Mouse (Mus musculus) forebrain, embryonic 14.5 days (tissue): ENCODE results near the gene Cdh4. TPM values are rescaled to one million over a fixed set of nuclear protein-coding genes. Genes with fewer than 3 reads are reported as not detected.

Experiments used
- ATAC-seq: fragments of 200-750 bp; cut with Nextera tagmentation; 2 replicates; pipeline ENCODE4 v1.8.0; 2017; ENCODE audit warnings: mild to moderate bottlenecking, moderate library complexity
- DNase-seq: peaks from one replicate; pipeline ENCODE4 v3.0.0-alpha.2; 2015; ENCODE audit warnings: low spot score
- H3K27ac ChIP-seq: fragments of 300-500 bp; sonication (generic); 2 replicates; pipeline ENCODE4 v1.5.1; 2014; ENCODE audit warnings: low read depth, mild to moderate bottlenecking, control low read depth, low read length, moderate library complexity
- H3K27me3 ChIP-seq: fragments of 300-500 bp; sonication (generic); replicated peaks from 2 replicates; pipeline ENCODE4 v1.6.1; 2014; ENCODE audit warnings: low read length, control low read depth, mixed read lengths; ENCODE audit not compliant: control insufficient read depth, insufficient read depth
- H3K36me3 ChIP-seq: fragments of 300-500 bp; sonication (generic); 2 replicates; pipeline ENCODE4 v1.6.1; 2014; ENCODE audit warnings: low read length, control low read depth; ENCODE audit not compliant: control insufficient read depth, insufficient read depth
- H3K4me1 ChIP-seq: fragments of 300-500 bp; sonication (generic); 2 replicates; pipeline ENCODE4 v1.6.1; 2014; ENCODE audit warnings: antibody characterized with exemption, low read length, control low read depth; ENCODE audit not compliant: control insufficient read depth, insufficient read depth
- H3K4me2 ChIP-seq: fragments of 300-500 bp; sonication (generic); 2 replicates; pipeline ENCODE4 v1.6.1; 2014; ENCODE audit warnings: mild to moderate bottlenecking, control low read depth, low read length
- H3K4me3 ChIP-seq: fragments of 300-500 bp; sonication (generic); 2 replicates; pipeline ENCODE4 v1.5.1; 2014; ENCODE audit warnings: low read depth, low read length, control low read depth
- H3K9ac ChIP-seq: fragments of 300-500 bp; sonication (generic); 2 replicates; pipeline ENCODE4 v1.6.1; 2014; ENCODE audit warnings: mild to moderate bottlenecking, low read length, control low read depth, moderate library complexity
- H3K9me3 ChIP-seq: fragments of 300-500 bp; sonication (generic); replicated peaks from 2 replicates; pipeline ENCODE4 v1.6.1; 2016; ENCODE audit warnings: low read length, control low read depth, mixed read lengths; ENCODE audit not compliant: control insufficient read depth
- WGBS: fragments of 180-500 bp; shearing (Covaris S2); extraction: QIAGEN DNeasy Blood & Tissue Kit; methylation state at CpG from one replicate; pipeline ENCODE4 v1.1.7; 2014; 5-methylcytosine and 5-hydroxymethylcytosine counted together
- polyA plus RNA-seq: library from polyadenylated mRNA; unstranded; fragments of >200 nt; fragmentation: Nextera tagmentation; extraction: Ambion mirVana; gene quantifications from 2 replicates; pipeline ENCODE4 v1.2.1, GENCODE M21; 2014

The Cdh4 gene
- polyA plus RNA-seq, 1 experiment from 2014 or later: 35.0 TPM

GRCm38 (mm10) chr2:179443959-179444358, 1.7 kb downstream of the Cdh4 start:
- no peaks in the 10 kb centered on the region; the same call in 1 of the 2 replicates for H3K9me3 ChIP-seq
- H3K4me3 ChIP-seq: peak overlapping the region; percentile 75
- 0 out of 2 replicates have a peak, but pooled peaks cover 7% of the 10 kb centered on the region for H3K4me1 ChIP-seq
- peak overlapping the region; percentile 93 for H3K4me2 ChIP-seq
- H3K36me3 ChIP-seq: peaks cover 4% of the 10 kb centered on the region; the same call in 1 of the 2 replicates
- WGBS: 11% methylated on average over 8 of the region's 11 CpGs
- no peak overlapping the region for H3K27ac ChIP-seq
- H3K9ac ChIP-seq: peak overlapping the region; percentile 85
- peak; percentile 34 for DNase-seq
- H3K27me3 ChIP-seq: no peaks in the 10 kb centered on the region
- ATAC-seq: no peak

DNA sequence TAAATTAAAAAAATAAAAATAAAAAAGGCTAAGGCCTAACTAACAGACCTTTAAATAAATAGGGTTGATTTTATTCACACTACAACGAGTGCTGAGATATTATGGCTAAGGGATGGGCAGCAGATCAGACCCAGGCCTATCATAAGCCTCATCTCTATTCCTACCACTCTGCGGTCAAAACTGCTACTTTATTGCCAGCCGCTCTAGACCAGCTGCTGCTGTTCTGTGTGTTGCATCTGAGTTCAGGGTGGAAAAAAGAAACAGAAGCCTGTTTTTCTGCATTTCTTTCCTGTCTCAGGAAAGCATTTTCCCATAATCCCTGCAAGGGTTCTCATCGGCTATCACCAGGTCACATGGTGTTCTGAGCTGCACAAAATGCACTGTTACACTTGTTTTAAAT, 6.0 kb downstream of the Cdh4 start:
- H3K4me1 ChIP-seq: no peaks in the 10 kb centered on the region
- H3K4me2 ChIP-seq: no peak overlapping the region
- no peak overlapping the region for H3K9ac ChIP-seq
- WGBS: 97% methylated on average over 4 of the region's 4 CpGs
- H3K27me3 ChIP-seq: no peaks in the 10 kb centered on the region
- ATAC-seq (no peak), DNase-seq (no peak)
- peaks cover 11% of the 10 kb centered on the region; the same call in 1 of the 2 replicates for H3K36me3 ChIP-seq
- H3K9me3 ChIP-seq: no peaks in the 10 kb centered on the region; the same call in 1 of the 2 replicates
- H3K4me3 ChIP-seq: no peak overlapping the region
- H3K27ac ChIP-seq: no peak overlapping the region

DNA sequence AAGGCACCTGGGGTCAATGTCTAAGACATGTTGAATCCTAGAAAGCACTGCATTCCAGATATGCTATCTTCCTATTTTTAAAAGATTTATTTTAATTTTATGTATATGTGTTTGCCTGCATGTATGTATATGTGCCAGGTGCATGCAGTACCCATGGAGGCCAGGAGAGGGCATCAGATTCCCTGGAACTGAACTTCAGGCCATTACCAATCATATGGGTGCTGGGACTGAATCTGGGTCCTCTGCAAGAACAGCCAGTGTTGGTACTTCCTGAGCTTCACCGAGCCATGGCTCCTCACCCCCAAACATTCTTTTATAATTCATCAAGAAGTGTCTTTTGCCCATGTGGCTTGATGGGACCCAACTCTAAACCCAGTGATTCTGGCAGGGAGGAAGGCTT, 6.8 kb downstream of the Cdh4 start:
- Histone ChIP-seq H3K27me3 (no peaks in the 10 kb centered on the region), H3K9ac (no peak overlapping the region), H3K27ac (no peak overlapping the region), H3K4me2 (no peak overlapping the region), H3K36me3 (peaks cover 17% of the 10 kb centered on the region), H3K4me1 (no peaks in the 10 kb centered on the region), H3K4me3 (no peak overlapping the region), H3K9me3 (no peaks in the 10 kb centered on the region; the same call in 1 of the 2 replicates)
- no peak for DNase-seq
- ATAC-seq: no peak
- 100% methylated on average over 1 of the region's 1 CpGs for WGBS

- Histone ChIP-seq H3K9ac (no peak overlapping the region), H3K36me3 (0 out of 2 replicates have a peak, but pooled peaks cover under 1% of the 10 kb centered on the region), H3K4me2 (no peak overlapping the region), H3K4me3 (no peak overlapping the region), H3K27me3 (no peaks in the 10 kb centered on the region), H3K9me3 (peaks cover 25% of the 10 kb centered on the region), H3K27ac (no peak overlapping the region), H3K4me1 (no peaks in the 10 kb centered on the region)
- no peak for ATAC-seq
- WGBS: 74% methylated on average over 4 of the region's 4 CpGs
- DNase-seq: no peak
Observed at GRCm38 (mm10) chr2:179459196-179459595, 17.0 kb downstream of the Cdh4 start.

GRCm38 (mm10) chr2:179459606-179460005, 17.4 kb downstream of the Cdh4 start:
- H3K9me3 ChIP-seq: peaks cover 25% of the 10 kb centered on the region
- no peak overlapping the region for H3K4me3 ChIP-seq
- H3K36me3 ChIP-seq: no peaks in the 10 kb centered on the region
- H3K4me1 ChIP-seq: no peaks in the 10 kb centered on the region
- DNase-seq (no peak), ATAC-seq (no peak)
- 93% methylated on average over 2 of the region's 2 CpGs for WGBS
- no peak overlapping the region for H3K4me2 ChIP-seq
- no peak overlapping the region for H3K27ac ChIP-seq
- no peak overlapping the region for H3K9ac ChIP-seq
- no peaks in the 10 kb centered on the region for H3K27me3 ChIP-seq

GRCm38 (mm10) chr2:179463514-179463913, 21.3 kb downstream of the Cdh4 start:
- Histone ChIP-seq H3K9me3 (peaks cover 25% of the 10 kb centered on the region), H3K4me3 (no peak overlapping the region), H3K27me3 (no peaks in the 10 kb centered on the region), H3K36me3 (no peaks in the 10 kb centered on the region), H3K4me2 (no peak overlapping the region), H3K4me1 (peaks cover 5% of the 10 kb centered on the region), H3K9ac (no peak overlapping the region), H3K27ac (no peak overlapping the region)
- DNase-seq (no peak), ATAC-seq (no peak)
- WGBS: 74% methylated on average over 4 of the region's 4 CpGs

DNA sequence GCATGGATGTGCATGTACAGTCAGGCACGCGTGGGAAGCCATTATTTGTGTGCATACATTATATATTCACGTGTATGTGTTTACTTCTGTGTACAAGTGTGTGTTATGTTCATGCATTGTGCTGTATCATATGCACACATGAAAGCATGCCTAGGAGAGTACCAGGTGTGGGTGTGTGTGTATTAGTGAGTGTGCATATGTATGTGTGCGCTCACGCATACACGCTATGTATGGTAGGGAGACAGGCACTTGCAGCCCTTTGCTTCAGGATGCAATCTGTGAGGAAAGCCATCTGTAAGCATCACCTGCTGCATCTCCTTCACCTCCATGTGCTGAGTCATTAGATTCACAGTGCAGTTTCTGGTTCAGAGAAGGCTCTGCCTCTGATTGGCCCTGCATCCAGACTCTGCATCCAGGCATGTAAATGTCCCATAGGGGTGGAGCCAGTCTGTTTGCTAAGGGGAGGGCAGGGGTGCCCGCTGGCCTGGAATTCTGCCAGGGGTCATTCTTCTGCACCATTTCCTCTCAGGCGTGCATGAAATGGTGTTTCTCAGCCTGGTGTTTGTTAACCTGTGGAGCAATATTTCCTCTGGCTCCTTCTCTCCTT, 25.7 kb downstream of the Cdh4 start:
- no peak overlapping the region for H3K4me2 ChIP-seq
- H3K9ac ChIP-seq: no peak overlapping the region
- DNase-seq (peak; percentile 58), ATAC-seq (peak; percentile 74)
- no peak overlapping the region for H3K27ac ChIP-seq
- peaks cover 9% of the 10 kb centered on the region for H3K4me1 ChIP-seq
- no peak overlapping the region for H3K4me3 ChIP-seq
- no peaks in the 10 kb centered on the region for H3K36me3 ChIP-seq
- WGBS: 69% methylated on average over 8 of the region's 8 CpGs
- no peaks in the 10 kb centered on the region for H3K27me3 ChIP-seq
- peaks cover 2% of the 10 kb centered on the region; the same call in 1 of the 2 replicates for H3K9me3 ChIP-seq

- H3K9ac ChIP-seq: no peak overlapping the region
- WGBS: 85% methylated on average over 6 of the region's 6 CpGs
Observed at GRCm38 (mm10) chr2:179476622-179477021, 34.4 kb downstream of the Cdh4 start.

DNA sequence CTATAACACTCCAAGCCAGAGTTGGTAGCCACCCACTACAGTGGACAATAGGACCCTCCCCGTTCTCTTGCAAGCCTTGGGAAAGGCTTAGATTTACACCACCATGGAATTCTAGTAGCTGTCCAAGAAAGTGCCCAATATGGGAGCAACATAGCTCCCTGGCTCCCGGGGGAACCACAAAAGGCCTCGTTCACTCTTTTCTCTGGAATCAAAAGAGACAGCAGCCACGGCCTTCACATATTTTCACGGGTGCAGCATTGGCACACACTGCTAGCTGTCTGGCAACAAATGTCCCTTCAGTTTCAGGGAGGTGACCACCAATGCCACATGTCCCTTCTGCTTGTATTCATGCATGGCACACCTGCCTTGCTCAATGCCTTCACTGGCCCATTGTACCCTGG, 38.6 kb downstream of the Cdh4 start:
- Histone ChIP-seq H3K9me3 (no peaks in the 10 kb centered on the region), H3K9ac (no peak overlapping the region), H3K4me3 (no peak overlapping the region), H3K36me3 (no peaks in the 10 kb centered on the region), H3K27me3 (no peaks in the 10 kb centered on the region), H3K27ac (peak overlapping the region; percentile 55; the same call in 1 of the 2 replicates), H3K4me1 (peaks cover 17% of the 10 kb centered on the region; the same call in 1 of the 2 replicates), H3K4me2 (no peak overlapping the region)
- DNase-seq (peak; percentile 85), ATAC-seq (peak; percentile 89)
- 12% methylated on average over 5 of the region's 5 CpGs for WGBS

More at GRCm38 (mm10) chr2:179476622-179477021, 34.4 kb downstream of the Cdh4 start:
- Histone ChIP-seq H3K27ac (no peak overlapping the region), H3K4me1 (peaks cover 18% of the 10 kb centered on the region), H3K4me2 (no peak overlapping the region), H3K9me3 (no peaks in the 10 kb centered on the region), H3K4me3 (no peak overlapping the region), H3K27me3 (no peaks in the 10 kb centered on the region), H3K36me3 (no peaks in the 10 kb centered on the region)
- ATAC-seq (no peak), DNase-seq (no peak)
